Mouse (Mus musculus) embryo, embryonic 11 days (tissue): ENCODE data around the gene Tmem255b.
A peak's percentile ranks its signal among the peaks of the same experiment; 100 is the strongest.

ENCODE experiments used
- DNase-seq: peaks from one replicate; pipeline ENCODE4 v3.0.0-alpha.2; 2015

Gene Tmem255b

DNA sequence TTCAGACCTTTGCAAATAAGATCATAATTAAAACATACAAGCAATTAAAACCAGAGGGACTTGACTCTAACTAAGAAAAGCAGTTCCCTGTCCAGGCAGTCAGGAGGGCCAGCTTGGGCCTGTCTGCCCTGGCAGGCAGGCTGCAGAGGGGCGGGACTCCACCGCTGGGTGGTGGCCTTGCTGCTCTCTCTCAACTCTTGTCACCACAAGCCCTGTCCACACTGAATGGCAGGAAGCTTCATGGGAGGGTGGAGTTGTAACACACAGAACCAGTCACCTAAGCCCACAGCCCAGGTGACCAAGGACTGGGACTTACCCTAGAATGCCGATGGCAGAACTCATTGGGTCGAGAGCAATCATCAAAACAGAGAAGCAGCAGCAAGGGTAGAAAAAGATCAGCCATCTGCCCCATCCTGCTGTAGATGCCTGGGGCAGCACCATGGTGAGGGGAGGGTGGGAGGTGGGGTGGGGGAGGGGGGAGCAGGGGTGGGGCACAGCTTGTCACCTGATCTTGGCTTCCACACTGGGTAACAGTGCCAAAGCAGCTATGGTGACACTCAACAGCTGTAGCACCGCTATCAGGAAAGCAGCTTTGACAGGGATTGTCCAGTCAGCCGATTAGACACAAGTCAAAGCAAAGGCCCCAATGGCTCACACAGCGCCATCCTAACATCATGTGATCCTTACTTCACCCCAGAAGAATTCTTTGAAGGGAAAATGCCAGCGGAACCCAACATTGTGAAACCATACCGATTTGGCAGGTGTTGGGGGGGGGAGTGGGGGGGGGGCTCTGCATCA is 57.4 kb downstream of the Tmem255b start:
- DNase-seq: no peak

GRCm38 (mm10) chr8:13493011-13493410 is 58.0 kb downstream of the Tmem255b start:
- DNase-seq: no peak

DNA sequence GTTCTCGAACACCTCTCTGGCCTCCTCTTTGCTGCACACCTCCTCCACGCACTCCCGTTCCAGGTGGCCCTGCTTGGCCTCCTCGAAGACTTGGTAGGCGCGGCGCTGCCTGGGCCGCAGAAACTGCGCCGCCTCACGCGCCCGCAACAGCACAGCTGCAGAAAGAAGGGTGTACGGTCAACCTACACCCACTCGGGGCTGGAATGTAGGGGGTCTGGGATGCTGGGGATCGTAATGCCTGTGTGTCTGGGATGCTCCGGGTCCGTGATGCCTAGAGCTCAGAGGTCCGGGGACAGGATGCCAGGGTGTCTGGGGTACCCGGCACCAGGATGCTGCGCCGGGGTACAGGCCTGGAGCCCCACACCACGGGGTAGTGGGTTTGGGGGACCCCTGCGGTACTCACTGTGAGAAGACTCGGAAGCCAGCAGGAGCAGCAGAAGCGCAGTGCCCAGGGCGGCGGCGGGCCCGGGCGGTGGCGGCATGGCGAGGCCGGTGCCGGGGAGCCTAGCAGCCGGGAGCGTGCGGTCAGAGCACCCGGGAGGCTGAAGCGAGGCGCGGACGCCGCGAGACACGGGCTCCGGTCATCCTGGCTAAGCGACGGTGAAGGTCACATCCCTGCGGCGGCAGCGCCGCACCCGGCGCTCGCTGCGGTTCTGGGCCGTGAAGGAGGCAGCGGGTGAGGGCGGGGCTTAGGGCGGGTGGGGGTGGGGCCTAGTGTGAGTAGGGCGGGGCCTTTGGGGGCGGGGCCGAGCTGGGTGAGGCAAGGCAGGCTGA is 59.1 kb downstream of the Tmem255b start, which contains the start of gene Gas6:
TSS of gene Gas6 (minus strand) at position 633 of the 774 bp plus-strand sequence.
- peak; percentile 75 for DNase-seq

DNA sequence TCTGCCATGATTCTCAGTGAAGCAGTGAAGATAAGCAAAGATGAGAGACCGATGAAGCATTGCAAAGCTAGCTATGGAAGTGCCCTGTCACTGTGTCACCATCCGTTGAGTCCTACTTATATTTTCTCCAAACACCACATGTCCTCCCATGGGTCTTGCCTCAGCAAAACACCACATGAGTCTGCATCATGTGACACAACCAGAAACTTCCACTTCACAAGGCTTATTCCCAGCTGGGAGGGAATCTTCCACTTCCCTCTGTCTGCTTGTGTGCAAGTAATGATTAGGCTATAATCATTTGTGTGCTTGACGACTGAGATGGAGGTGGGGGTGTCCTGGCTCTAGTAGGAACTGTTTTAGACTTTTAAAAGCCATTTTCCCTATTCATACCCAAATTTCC is 66.2 kb downstream of the Tmem255b start:
- DNase-seq: no peak

DNA sequence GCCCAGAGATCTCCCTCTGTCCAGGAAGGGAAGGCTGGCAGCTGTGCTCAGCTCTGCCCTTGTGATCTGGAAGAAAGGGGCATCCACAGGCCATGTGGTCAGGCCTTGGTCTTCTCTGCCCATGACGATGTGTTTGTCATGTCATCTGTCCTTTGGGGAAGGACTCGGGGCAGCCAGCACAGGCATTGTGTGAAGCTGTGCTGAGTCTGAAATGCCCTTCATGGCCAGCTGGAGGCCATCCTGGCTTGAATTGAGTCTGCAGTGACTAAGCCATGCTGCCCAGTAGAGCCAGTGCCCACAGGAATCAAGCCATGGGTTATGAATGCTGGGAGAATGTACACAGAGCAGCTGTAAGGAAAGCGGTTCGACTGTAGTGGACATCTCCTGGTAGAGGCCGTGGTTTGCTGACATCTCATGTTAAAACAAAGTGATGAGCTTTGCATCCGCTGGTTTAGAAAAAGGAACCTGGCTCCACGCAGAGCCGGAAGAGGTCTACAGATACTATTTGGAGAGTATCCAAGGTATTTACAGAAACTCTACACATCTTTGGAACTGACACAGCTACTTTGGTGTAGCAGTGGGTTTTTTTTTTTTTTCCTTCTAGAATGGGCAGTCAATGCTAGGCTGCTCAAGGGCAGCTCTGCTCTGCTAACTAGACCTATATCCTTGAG is 69.1 kb downstream of the Tmem255b start:
- no peak for DNase-seq

- no peak for DNase-seq
Measured at GRCm38 (mm10) chr8:13504894-13505674, 70.1 kb downstream of the Tmem255b start.

- no peak for DNase-seq
Measured at GRCm38 (mm10) chr8:13506849-13507248, 71.9 kb downstream of the Tmem255b start.

GRCm38 (mm10) chr8:13507284-13507937 is 72.4 kb downstream of the Tmem255b start:
- DNase-seq: no peak

GRCm38 (mm10) chr8:13512016-13512415 is 77.0 kb downstream of the Tmem255b start:
- DNase-seq: no peak

DNA sequence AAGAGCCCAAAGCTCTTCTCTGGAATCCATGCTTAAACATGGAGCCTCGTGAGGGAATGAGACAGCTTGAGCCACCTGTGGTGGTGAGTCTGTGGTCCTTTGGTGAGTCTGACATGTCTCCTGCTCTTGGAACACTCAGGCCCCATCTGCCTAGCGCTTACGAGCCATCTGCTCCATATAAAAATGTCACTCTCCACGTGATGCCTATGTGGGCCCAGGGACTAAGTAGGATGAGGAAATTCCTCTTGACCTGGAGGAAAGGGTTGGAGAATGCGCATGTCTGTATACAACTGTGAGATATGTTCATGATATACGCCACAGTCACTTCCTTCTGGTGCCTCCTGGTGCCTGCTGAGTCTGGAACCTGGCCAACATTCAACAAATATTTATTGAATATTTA is 77.7 kb downstream of the Tmem255b start:
- DNase-seq: no peak

- DNase-seq: no peak
Measured at GRCm38 (mm10) chr8:13513556-13514370, 78.8 kb downstream of the Tmem255b start.

DNA sequence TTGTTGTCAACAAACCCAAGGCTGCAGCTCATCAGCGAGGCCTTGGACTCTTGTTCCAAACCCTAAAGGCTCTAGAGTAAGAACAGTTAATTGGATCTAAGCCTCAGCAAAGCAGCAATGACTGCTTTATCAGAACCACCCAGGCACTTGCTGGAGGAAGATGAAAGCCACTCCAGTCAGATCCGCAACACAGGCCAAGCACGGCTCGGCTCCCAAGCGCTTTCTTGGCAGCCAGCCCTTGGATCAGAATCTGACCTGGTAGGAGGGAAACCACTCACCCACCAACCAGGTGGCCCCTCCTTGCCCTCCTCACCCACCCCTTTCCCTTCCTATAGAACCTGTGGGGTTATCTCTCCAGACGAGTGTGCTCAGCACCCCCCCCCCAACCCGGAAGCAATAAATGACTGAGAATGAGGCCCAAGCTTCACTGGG is 81.0 kb downstream of the Tmem255b start:
- DNase-seq: no peak

DNA sequence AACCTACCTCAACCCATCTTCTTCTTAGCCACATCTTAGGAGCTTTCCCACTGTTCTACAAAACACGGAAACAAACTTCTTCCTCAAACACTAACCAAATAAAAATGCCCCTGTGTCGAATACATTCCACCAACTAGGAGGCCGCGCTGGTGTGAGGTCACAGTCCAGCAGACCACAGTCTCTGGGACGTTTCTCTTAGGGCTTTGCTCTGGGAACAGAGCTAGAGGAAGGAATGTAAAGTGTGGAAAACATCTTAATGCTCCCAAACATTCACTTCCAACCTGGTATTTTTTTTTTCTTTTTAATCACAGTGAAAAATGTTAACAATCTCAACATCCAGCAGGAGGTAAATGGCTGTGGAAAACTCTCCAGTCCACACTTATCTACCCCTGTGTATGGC is 81.7 kb downstream of the Tmem255b start:
- no peak for DNase-seq

DNA sequence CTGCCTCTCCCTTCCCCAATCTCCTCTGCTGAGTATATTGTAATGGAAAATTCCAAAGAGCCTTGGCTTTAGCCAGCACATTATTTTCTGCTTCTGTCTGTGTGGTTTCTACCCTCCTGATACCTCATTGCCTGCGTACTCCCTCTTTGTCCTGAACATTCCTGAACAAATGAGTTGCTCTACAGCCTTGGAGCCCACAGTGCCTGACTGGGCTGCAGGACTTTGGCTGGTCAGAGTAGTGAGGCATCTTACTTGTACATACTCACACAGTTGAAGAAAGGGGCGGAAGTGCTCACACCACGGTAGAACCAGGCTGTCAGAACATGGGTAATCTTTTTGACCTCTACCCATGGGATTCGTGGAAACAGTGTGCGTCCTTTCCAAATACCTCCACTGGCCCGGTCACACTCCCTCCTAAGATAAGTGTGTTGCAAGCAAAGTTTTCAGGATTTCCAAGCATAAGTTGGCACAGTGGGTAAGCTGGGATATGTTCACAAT is 82.3 kb downstream of the Tmem255b start:
- DNase-seq: no peak
